Mouse (Mus musculus): ENCODE results near the gene Gm4307.
"Not testable (repeated sequence)": the region's sequence is repeated elsewhere in the genome, so short reads cannot be mapped to it uniquely, and the experiment has no call there.

Gm4307 gene

DNA sequence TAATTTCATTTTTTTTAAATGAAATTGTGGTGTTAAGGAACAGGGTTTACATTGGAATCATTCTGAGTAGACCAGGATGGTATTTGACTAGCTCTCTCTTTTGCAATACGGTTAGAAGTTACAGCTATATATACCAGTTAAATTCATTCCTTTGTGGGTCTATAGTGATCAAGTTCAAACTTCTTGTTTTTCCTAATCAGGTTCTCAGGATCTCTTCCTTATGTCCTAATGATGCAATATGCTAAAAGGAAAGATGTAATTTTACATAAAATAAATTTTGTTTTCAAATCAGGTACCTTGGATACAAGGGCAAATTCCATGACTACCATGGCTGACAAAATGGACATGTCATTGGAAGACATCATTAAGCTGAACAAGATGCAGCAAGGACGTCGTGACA lies at the start of gene Gm4307:
Gene Gm4307, plus strand, starts transcription at position 301 of the 400 bp plus-strand sequence.
- not testable (repeated sequence) for DNase-seq

DNA sequence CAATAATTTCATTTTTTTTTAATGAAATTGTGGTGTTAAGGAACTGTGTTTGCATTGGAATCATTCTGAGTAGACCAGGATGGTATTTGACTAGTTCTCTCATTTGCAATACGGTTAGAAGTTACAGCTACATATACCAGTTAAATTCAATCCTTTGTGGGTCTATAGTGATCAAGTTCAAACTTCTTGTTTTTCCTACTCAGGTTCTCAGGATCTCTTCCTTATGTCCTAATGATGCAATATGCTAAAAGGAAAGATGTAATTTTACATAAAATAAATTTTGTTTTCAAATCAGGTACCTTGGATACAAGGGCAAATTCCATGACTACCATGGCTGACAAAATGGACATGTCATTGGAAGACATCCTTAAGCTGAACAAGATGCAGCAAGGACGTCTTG lies 25.8 kb upstream of the Gm4307 start, which contains the start of gene Gm4301:
Gene Gm4301, plus strand, starts transcription at position 301 of the 400 bp plus-strand sequence.
- DNase-seq = not testable (repeated sequence)

DNA sequence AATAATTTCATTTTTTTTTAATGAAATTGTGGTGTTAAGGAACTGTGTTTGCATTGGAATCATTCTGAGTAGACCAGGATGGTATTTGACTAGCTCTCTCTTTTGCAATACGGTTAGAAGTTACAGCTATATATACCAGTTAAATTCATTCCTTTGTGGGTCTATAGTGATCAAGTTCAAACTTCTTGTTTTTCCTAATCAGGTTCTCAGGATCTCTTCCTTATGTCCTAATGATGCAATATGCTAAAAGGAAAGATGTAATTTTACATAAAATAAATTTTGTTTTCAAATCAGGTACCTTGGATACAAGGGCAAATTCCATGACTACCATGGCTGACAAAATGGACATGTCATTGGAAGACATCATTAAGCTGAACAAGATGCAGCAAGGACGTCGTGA lies 20.6 kb upstream of the Gm4307 start, which contains the start of gene Gm4302:
Gene Gm4302, plus strand, starts transcription at position 301 of the 400 bp plus-strand sequence.
- DNase-seq = not testable (repeated sequence)

DNA sequence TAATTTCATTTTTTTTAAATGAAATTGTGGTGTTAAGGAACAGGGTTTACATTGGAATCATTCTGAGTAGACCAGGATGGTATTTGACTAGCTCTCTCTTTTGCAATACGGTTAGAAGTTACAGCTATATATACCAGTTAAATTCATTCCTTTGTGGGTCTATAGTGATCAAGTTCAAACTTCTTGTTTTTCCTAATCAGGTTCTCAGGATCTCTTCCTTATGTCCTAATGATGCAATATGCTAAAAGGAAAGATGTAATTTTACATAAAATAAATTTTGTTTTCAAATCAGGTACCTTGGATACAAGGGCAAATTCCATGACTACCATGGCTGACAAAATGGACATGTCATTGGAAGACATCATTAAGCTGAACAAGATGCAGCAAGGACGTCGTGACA lies 15.5 kb upstream of the Gm4307 start, which contains the start of gene Gm4303:
Gene Gm4303, plus strand, starts transcription at position 301 of the 400 bp plus-strand sequence.
- DNase-seq = not testable (repeated sequence)

DNA sequence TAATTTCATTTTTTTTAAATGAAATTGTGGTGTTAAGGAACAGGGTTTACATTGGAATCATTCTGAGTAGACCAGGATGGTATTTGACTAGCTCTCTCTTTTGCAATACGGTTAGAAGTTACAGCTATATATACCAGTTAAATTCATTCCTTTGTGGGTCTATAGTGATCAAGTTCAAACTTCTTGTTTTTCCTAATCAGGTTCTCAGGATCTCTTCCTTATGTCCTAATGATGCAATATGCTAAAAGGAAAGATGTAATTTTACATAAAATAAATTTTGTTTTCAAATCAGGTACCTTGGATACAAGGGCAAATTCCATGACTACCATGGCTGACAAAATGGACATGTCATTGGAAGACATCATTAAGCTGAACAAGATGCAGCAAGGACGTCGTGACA lies 10.3 kb upstream of the Gm4307 start, which contains the start of gene Gm4305:
Gene Gm4305, plus strand, starts transcription at position 301 of the 400 bp plus-strand sequence.
- not testable (repeated sequence) for DNase-seq

DNA sequence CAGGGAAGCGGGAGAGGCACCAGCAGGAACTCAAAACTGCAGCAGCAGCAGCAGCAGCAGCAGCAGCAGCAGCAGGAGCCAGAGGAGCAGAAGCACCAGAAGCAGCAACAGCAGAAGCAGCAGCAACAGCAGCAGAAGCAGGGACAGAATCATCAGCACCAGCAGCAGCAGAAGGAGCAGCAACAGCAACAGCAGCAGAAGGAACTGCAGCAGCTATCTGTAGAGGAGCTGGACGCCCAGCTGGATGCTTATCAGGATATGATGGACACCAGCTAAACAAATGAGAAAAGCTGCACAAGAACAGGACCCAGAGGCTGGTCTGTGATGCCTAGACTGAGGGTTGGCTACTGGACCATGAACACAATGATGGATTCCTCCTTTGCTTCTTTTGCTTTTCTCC lies 4.3 kb upstream of the Gm4307 start:
- DNase-seq = peak; percentile 10

DNA sequence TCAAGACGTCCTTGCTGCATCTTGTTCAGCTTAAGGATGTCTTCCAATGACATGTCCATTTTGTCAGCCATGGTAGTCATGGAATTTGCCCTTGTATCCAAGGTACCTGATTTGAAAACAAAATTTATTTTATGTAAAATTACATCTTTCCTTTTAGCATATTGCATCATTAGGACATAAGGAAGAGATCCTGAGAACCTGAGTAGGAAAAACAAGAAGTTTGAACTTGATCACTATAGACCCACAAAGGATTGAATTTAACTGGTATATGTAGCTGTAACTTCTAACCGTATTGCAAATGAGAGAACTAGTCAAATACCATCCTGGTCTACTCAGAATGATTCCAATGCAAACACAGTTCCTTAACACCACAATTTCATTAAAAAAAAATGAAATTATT lies 21.3 kb downstream of the Gm4307 start, which contains the start of gene Gm4312:
Gene Gm4312, minus strand, starts transcription at position 101 of the 400 bp plus-strand sequence.
- not testable (repeated sequence) for DNase-seq

DNA sequence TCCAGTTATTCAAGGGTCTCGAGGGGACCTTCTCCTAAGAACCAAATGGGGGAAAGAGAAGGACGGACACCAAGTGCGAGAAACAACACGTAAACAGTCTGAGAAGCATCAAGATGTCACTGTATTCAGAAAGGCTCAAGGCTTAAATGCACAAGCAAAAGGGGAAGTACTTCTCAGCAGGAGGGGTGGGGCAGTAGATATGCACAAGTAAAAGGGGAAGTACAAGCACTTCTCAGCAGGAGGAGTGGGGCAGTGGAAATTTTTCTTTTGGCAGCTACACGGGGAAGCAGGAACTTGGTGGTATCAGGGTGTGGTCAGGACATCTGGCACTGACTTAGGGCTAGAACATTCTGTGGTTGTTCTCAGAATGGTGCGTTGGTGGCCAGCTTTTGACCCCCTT lies 41.2 kb downstream of the Gm4307 start:
- not testable (repeated sequence) for DNase-seq
